In the genomic region with DNA sequence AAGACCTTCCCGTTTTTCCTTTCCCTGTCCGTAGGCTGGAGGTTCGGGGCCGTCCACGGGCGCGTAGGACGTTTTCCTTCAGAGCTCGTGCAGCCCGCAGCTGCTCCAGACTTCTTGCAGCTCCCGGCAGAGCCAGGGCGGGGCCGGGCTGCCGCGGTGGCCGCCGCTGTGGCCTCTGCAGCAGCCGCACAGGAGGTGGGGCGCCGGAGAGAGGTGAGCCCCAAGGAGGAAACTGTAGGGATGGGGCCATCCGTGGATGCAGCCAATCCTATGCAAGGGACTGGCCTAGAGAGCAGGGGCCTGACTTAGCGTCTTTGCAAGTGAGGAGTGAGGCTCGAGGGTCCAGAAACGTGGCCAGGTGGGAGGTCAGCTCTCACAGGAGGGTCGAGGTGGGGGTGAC, we compare ENCODE assay signal across 8 mouse cellular contexts. TPM values are rescaled to one million over a fixed set of nuclear protein-coding genes. Genes with fewer than 3 reads are reported as not detected.
DNase-seq lines count a peak whose midpoint lies in the region; ATAC-seq lines count a peak whose summit lies in the region.

No protein-coding gene starts in this region.

- H3K9me3 ChIP-seq in heart, embryonic 16.5 days (replicated peaks; ENCODE audit: control insufficient read depth, low read length), result no peaks in the 10 kb centered on the region
- no peaks in the 10 kb centered on the region for H3K9me3 ChIP-seq in liver, embryonic 12.5 days (replicated peaks)
- no peaks in the 10 kb centered on the region for H3K9me3 ChIP-seq in neural tube, embryonic 15.5 days (replicated peaks)

- no peaks in the 10 kb centered on the region for H3K36me3 ChIP-seq in heart, embryonic 16.5 days (ENCODE audit: control insufficient read depth, insufficient read depth)
- no peaks in the 10 kb centered on the region for H3K36me3 ChIP-seq in liver, embryonic 12.5 days
- H3K36me3 ChIP-seq in neural tube, embryonic 15.5 days, result no peaks in the 10 kb centered on the region

- peak; percentile 28; the same call in 1 of the 2 replicates for ATAC-seq in heart, embryonic 16.5 days (replicated peaks; ENCODE audit: extremely low read depth, insufficient read depth, low FRiP score)
- peak; percentile 77 for ATAC-seq in liver, embryonic 12.5 days
- ATAC-seq in neural tube, embryonic 15.5 days (ENCODE audit: low FRiP score), result no peak

- peak; percentile 19 for DNase-seq in gastrocnemius, postnatal 14 days
- no peak for DNase-seq in gastrocnemius, postnatal 4 days (ENCODE audit: low spot score in 2 of 2)
- peak; percentile 45 for DNase-seq in c-Kit-negative CD71-positive TER-119-positive erythroid progenitor cells, embryonic 14.5 days (ENCODE audit: low read depth, low spot score)
- DNase-seq in urinary bladder, adult 2 months (ENCODE audit: low spot score), result no peak
- DNase-seq in urinary bladder, postnatal 4 days (ENCODE audit: low spot score in 2 of 2), result no peak

- H3K27me3 ChIP-seq in heart, embryonic 16.5 days (ENCODE audit: control insufficient read depth, insufficient read depth, low read length), result peaks cover 12% of the 10 kb centered on the region
- peaks cover 59% of the 10 kb centered on the region for H3K27me3 ChIP-seq in liver, embryonic 12.5 days (replicated peaks)
- peaks cover 29% of the 10 kb centered on the region for H3K27me3 ChIP-seq in neural tube, embryonic 15.5 days (replicated peaks)

- under 1% methylated on average over 25 of the region's 25 CpGs for WGBS in heart, embryonic 16.5 days
- WGBS in liver, embryonic 12.5 days (ENCODE audit: insufficient replicate concordance), result under 1% methylated on average over 25 of the region's 25 CpGs
- WGBS in neural tube, embryonic 15.5 days, result 0% methylated on average over 25 of the region's 25 CpGs

- peak overlapping the region; percentile 75 for H3K4me2 ChIP-seq in heart, embryonic 16.5 days (ENCODE audit: low read depth, low read length)
- H3K4me2 ChIP-seq in liver, embryonic 12.5 days, result peak overlapping the region; percentile 86
- peak overlapping the region; percentile 68 for H3K4me2 ChIP-seq in neural tube, embryonic 15.5 days

- H3K27ac ChIP-seq in heart, embryonic 16.5 days (ENCODE audit: low read length), result no peak overlapping the region
- peak overlapping the region; percentile 77 for H3K27ac ChIP-seq in liver, embryonic 12.5 days
- H3K27ac ChIP-seq in neural tube, embryonic 15.5 days (replicated peaks), result no peak overlapping the region

- H3K9ac ChIP-seq in heart, embryonic 16.5 days (ENCODE audit: low read length), result peak overlapping the region; percentile 60
- H3K9ac ChIP-seq in liver, embryonic 12.5 days, result peak overlapping the region; percentile 60
- H3K9ac ChIP-seq in neural tube, embryonic 15.5 days (replicated peaks), result peak overlapping the region; percentile 47; the same call in 1 of the 2 replicates

- H3K4me1 ChIP-seq in heart, embryonic 16.5 days (ENCODE audit: control insufficient read depth, insufficient read depth, low read length), result peaks cover 3% of the 10 kb centered on the region
- H3K4me1 ChIP-seq in liver, embryonic 12.5 days, result peaks cover 55% of the 10 kb centered on the region
- peaks cover 12% of the 10 kb centered on the region for H3K4me1 ChIP-seq in neural tube, embryonic 15.5 days

- H3K4me3 ChIP-seq in heart, embryonic 16.5 days (ENCODE audit: low read length), result peak overlapping the region; percentile 51
- peak overlapping the region; percentile 56 for H3K4me3 ChIP-seq in liver, embryonic 12.5 days
- peak overlapping the region; percentile 32 for H3K4me3 ChIP-seq in neural tube, embryonic 15.5 days (replicated peaks)

- intact Hi-C loops in gastrocnemius, postnatal 14 days (cut with DNase I; ENCODE audit: low total_unique reads), result loop anchor here (2.0 kb wide), 1 partner anchor 77 kb away; no protein-coding TSS in a partner anchor

RNA-seq across cellular contexts. Expression of gene Alkbh5, which starts 26.7 kb away (rescaled TPM):
- total RNA-seq in gastrocnemius, postnatal 14 days (2021), result 10 to 100 TPM; 72.1 TPM
- 10 to 100 TPM; 70.0 to 74.3 TPM for total RNA-seq in gastrocnemius, postnatal 4 days (2021)
- polyA plus RNA-seq in heart, embryonic 16.5 days (2015; fragmentation: Nextera tagmentation; extraction: Ambion mirVana), result 33.9 and 37.2 TPM in 2 replicates
- polyA plus RNA-seq in liver, embryonic 12.5 days (2016; fragmentation: Nextera tagmentation; extraction: Ambion mirVana), result 32.7 and 33.2 TPM in 2 replicates
- polyA plus RNA-seq in neural tube, embryonic 15.5 days (2015; fragmentation: Nextera tagmentation; extraction: Ambion mirVana), result 18.6 and 23.1 TPM in 2 replicates
- polyA plus RNA-seq in urinary bladder, adult 2 months (2012; rRNA removed), result 17.0 and 25.0 TPM in 2 replicates

RNA-seq across cellular contexts. Expression of gene Myo15, which starts 40.4 kb away (rescaled TPM):
- total RNA-seq in gastrocnemius, postnatal 14 days (2021), result under 1 TPM in 1 of 2 experiments, not detected in 1; 0.04 TPM
- total RNA-seq in gastrocnemius, postnatal 4 days (2021), result under 1 TPM; 0.05 to 0.18 TPM
- polyA plus RNA-seq in heart, embryonic 16.5 days (2015; fragmentation: Nextera tagmentation; extraction: Ambion mirVana), result 0.04 and 0.13 TPM in 2 replicates
- 0.26 and 0.28 TPM in 2 replicates for polyA plus RNA-seq in liver, embryonic 12.5 days (2016; fragmentation: Nextera tagmentation; extraction: Ambion mirVana)
- polyA plus RNA-seq in neural tube, embryonic 15.5 days (2015; fragmentation: Nextera tagmentation; extraction: Ambion mirVana), result 0.28 TPM in 2 replicates
- 0.03 and 0.06 TPM in 2 replicates for polyA plus RNA-seq in urinary bladder, adult 2 months (2012; rRNA removed)

RNA-seq across cellular contexts. Expression of gene Drg2, which starts 55.1 kb away (rescaled TPM):
- total RNA-seq in gastrocnemius, postnatal 14 days (2021), result 10 to 100 TPM; 23.7 to 28.5 TPM
- total RNA-seq in gastrocnemius, postnatal 4 days (2021), result 10 to 100 TPM; 43.6 to 44.5 TPM
- 65.7 and 65.8 TPM in 2 replicates for polyA plus RNA-seq in heart, embryonic 16.5 days (2015; fragmentation: Nextera tagmentation; extraction: Ambion mirVana)
- 58.1 and 61.7 TPM in 2 replicates for polyA plus RNA-seq in liver, embryonic 12.5 days (2016; fragmentation: Nextera tagmentation; extraction: Ambion mirVana)
- polyA plus RNA-seq in neural tube, embryonic 15.5 days (2015; fragmentation: Nextera tagmentation; extraction: Ambion mirVana), result 94.6 and 98.5 TPM in 2 replicates
- 46.2 and 49.0 TPM in 2 replicates for polyA plus RNA-seq in urinary bladder, adult 2 months (2012; rRNA removed)

Comparison
In these comparisons a context has a peak if more than half of its experiments do, and no peak if none do; other contexts are left out.
1. DNase-seq: peak in gastrocnemius, postnatal 14 days (single experiment) and c-Kit-negative CD71-positive TER-119-positive erythroid progenitor cells, embryonic 14.5 days (single experiment); none in gastrocnemius, postnatal 4 days (0 of 2), urinary bladder, adult 2 months (single experiment) and urinary bladder, postnatal 4 days (0 of 2).
2. Peak in every context shown above with its lines, with median percentiles within 50 percentile points of each other: H3K4me2 ChIP-seq, H3K4me3 ChIP-seq and H3K9ac ChIP-seq.